Mouse (Mus musculus): ENCODE measurements around the gene Olfr1341. TPM values are rescaled to one million over a fixed set of nuclear protein-coding genes. Genes with fewer than 3 reads are reported as not detected.

The Olfr1341 gene
- polyA plus RNA-seq (2012; rRNA removed), result not detected in 2 replicates

GRCm38 (mm10) chr4:118703223-118703622 lies at the start of gene Olfr1341:
TSS of gene Olfr1341 (plus strand) at chr4:118703523.
- TF ChIP-seq POLR2A (IDR thresholded peaks at IDR 0.05; ENCODE audit: low read depth, low read length) (no peak), CTCF (IDR thresholded peaks at IDR 0.05; ENCODE audit: extremely low read depth, insufficient read length, insufficient replicate concordance, low read depth, low read length) (no peak)
- H3K27ac ChIP-seq (ENCODE audit: insufficient read depth, low read depth, low read length), result no peak within 1 kb of the TSS
- H3K36me3 ChIP-seq (ENCODE audit: control insufficient read depth, insufficient read depth, low read length), result no peaks in the 10 kb centered on the region
- H3K27me3 ChIP-seq (ENCODE audit: control insufficient read depth, insufficient read depth, low read length), result no peaks in the 10 kb centered on the region
- no peaks in the 10 kb centered on the region for H3K4me1 ChIP-seq (ENCODE audit: control insufficient read depth, insufficient read depth, insufficient read length, low read length)
- WGBS, result 75% methylated on average over 3 of the region's 3 CpGs
- no peak within 1 kb of the TSS for H3K4me3 ChIP-seq (ENCODE audit: low read depth, low read length)

- H3K27ac ChIP-seq (ENCODE audit: insufficient read depth, low read depth, low read length), result no peak within 1 kb of the TSS
- no peak within 1 kb of the TSS for H3K4me3 ChIP-seq (ENCODE audit: low read depth, low read length)
- H3K36me3 ChIP-seq (ENCODE audit: control insufficient read depth, insufficient read depth, low read length), result no peaks in the 10 kb centered on the region
- no peaks in the 10 kb centered on the region for H3K27me3 ChIP-seq (ENCODE audit: control insufficient read depth, insufficient read depth, low read length)
- TF ChIP-seq CTCF (IDR thresholded peaks at IDR 0.05; ENCODE audit: extremely low read depth, insufficient read length, insufficient replicate concordance, low read depth, low read length), result no peak
- TF ChIP-seq POLR2A (IDR thresholded peaks at IDR 0.05; ENCODE audit: low read depth, low read length), result no peak
- no peaks in the 10 kb centered on the region for H3K4me1 ChIP-seq (ENCODE audit: control insufficient read depth, insufficient read depth, insufficient read length, low read length)
Measured at GRCm38 (mm10) chr4:118658652-118659051, 44.7 kb upstream of the Olfr1341 start, which contains the start of gene Olfr62. TSS of gene Olfr62 (plus strand) at chr4:118658952.

DNA sequence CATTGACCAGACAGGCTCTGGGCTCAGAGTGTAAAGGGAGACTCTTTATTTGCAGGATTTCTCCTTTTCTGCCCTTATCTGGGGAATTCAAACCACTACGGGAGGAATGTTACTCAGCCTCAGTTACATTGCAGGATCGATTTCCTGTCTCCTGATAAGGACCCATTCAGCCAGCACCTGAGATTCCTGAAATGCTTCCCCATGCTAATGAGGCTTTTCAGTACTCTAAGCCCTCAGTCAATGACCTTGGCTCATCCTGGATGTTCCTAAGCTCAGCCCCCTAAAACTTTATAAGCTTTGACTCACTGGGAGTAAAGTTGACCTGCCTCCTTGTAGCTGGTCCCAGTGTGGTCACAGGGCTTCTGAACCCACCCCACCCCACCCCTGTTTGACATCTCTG lies 16.2 kb upstream of the Olfr1341 start:
- TF ChIP-seq CTCF (IDR thresholded peaks at IDR 0.05; ENCODE audit: extremely low read depth, insufficient read length, insufficient replicate concordance, low read depth, low read length) (no peak), POLR2A (IDR thresholded peaks at IDR 0.05; ENCODE audit: low read depth, low read length) (no peak)
- H3K4me3 ChIP-seq (ENCODE audit: low read depth, low read length), result no peak overlapping the region
- H3K27ac ChIP-seq (ENCODE audit: insufficient read depth, low read depth, low read length), result no peak overlapping the region
- H3K27me3 ChIP-seq (ENCODE audit: control insufficient read depth, insufficient read depth, low read length), result no peaks in the 10 kb centered on the region
- no peaks in the 10 kb centered on the region for H3K4me1 ChIP-seq (ENCODE audit: control insufficient read depth, insufficient read depth, insufficient read length, low read length)
- no peaks in the 10 kb centered on the region for H3K36me3 ChIP-seq (ENCODE audit: control insufficient read depth, insufficient read depth, low read length)
- 6% methylated on average over 2 of the region's 2 CpGs for WGBS

- Histone ChIP-seq H3K27ac (ENCODE audit: insufficient read depth, low read depth, low read length) (no peak within 1 kb of the TSS), H3K27me3 (ENCODE audit: control insufficient read depth, insufficient read depth, low read length) (no peaks in the 10 kb centered on the region), H3K4me1 (ENCODE audit: control insufficient read depth, insufficient read depth, insufficient read length, low read length) (no peaks in the 10 kb centered on the region), H3K4me3 (ENCODE audit: low read depth, low read length) (no peak within 1 kb of the TSS), H3K36me3 (ENCODE audit: control insufficient read depth, insufficient read depth, low read length) (no peaks in the 10 kb centered on the region)
- TF ChIP-seq POLR2A (IDR thresholded peaks at IDR 0.05; ENCODE audit: low read depth, low read length), result no peak
- 50% methylated on average over 12 of the region's 12 CpGs for WGBS
Measured at GRCm38 (mm10) chr4:118692412-118692973, 10.8 kb upstream of the Olfr1341 start, which contains the start of gene Olfr1342. TSS of gene Olfr1342 (minus strand) at chr4:118692756.

DNA sequence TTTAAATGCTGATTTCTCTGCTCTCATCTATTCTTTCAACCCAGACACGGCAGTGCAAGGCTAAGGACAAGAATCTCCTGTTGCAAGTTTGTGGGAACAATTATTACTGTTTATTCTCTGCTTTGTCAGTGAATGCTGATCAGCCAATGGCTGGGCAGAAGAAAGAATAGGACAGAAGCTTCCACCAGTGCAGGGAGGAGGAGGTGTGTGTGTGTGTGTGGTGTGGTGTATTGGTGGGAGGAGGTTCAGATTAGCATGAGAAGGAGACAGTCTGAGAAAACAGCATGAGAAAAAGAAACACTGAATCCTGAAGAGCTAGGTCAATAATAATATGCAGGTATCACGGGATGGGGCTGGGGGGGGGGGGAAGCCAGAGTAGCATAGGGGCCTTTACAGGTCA lies 9.5 kb upstream of the Olfr1341 start:
- 42% methylated on average over 2 of the region's 2 CpGs for WGBS
- TF ChIP-seq POLR2A (IDR thresholded peaks at IDR 0.05; ENCODE audit: low read depth, low read length) (no peak), CTCF (IDR thresholded peaks at IDR 0.05; ENCODE audit: extremely low read depth, insufficient read length, insufficient replicate concordance, low read depth, low read length) (no peak)
- H3K4me3 ChIP-seq (ENCODE audit: low read depth, low read length), result no peak overlapping the region
- no peak overlapping the region for H3K27ac ChIP-seq (ENCODE audit: insufficient read depth, low read depth, low read length)
- no peaks in the 10 kb centered on the region for H3K36me3 ChIP-seq (ENCODE audit: control insufficient read depth, insufficient read depth, low read length)
- no peaks in the 10 kb centered on the region for H3K27me3 ChIP-seq (ENCODE audit: control insufficient read depth, insufficient read depth, low read length)
- H3K4me1 ChIP-seq (ENCODE audit: control insufficient read depth, insufficient read depth, insufficient read length, low read length), result no peaks in the 10 kb centered on the region

GRCm38 (mm10) chr4:118708086-118708485 lies 4.8 kb downstream of the Olfr1341 start:
- H3K27ac ChIP-seq (ENCODE audit: insufficient read depth, low read depth, low read length), result no peak overlapping the region
- no peaks in the 10 kb centered on the region for H3K4me1 ChIP-seq (ENCODE audit: control insufficient read depth, insufficient read depth, insufficient read length, low read length)
- 76% methylated on average over 5 of the region's 5 CpGs for WGBS
- TF ChIP-seq POLR2A (IDR thresholded peaks at IDR 0.05; ENCODE audit: low read depth, low read length) (no peak), CTCF (IDR thresholded peaks at IDR 0.05; ENCODE audit: extremely low read depth, insufficient read length, insufficient replicate concordance, low read depth, low read length) (no peak)
- no peaks in the 10 kb centered on the region for H3K36me3 ChIP-seq (ENCODE audit: control insufficient read depth, insufficient read depth, low read length)
- no peak overlapping the region for H3K4me3 ChIP-seq (ENCODE audit: low read depth, low read length)
- no peaks in the 10 kb centered on the region for H3K27me3 ChIP-seq (ENCODE audit: control insufficient read depth, insufficient read depth, low read length)

- H3K4me1 ChIP-seq (ENCODE audit: control insufficient read depth, insufficient read depth, insufficient read length, low read length), result no peaks in the 10 kb centered on the region
- H3K27ac ChIP-seq (ENCODE audit: insufficient read depth, low read depth, low read length), result no peak overlapping the region
- 53% methylated on average over 1 of the region's 1 CpGs for WGBS
- H3K4me3 ChIP-seq (ENCODE audit: low read depth, low read length), result no peak overlapping the region
- H3K36me3 ChIP-seq (ENCODE audit: control insufficient read depth, insufficient read depth, low read length), result no peaks in the 10 kb centered on the region
- no peaks in the 10 kb centered on the region for H3K27me3 ChIP-seq (ENCODE audit: control insufficient read depth, insufficient read depth, low read length)
- TF ChIP-seq POLR2A (IDR thresholded peaks at IDR 0.05; ENCODE audit: low read depth, low read length) (no peak), CTCF (IDR thresholded peaks at IDR 0.05; ENCODE audit: extremely low read depth, insufficient read length, insufficient replicate concordance, low read depth, low read length) (no peak)
Measured at GRCm38 (mm10) chr4:118711656-118712055, 8.3 kb downstream of the Olfr1341 start.
